Mouse (Mus musculus) forebrain, postnatal 0 days (tissue): ENCODE measurements around the gene Pik3r2. TPM values are rescaled to one million over a fixed set of nuclear protein-coding genes. Genes with fewer than 3 reads are reported as not detected.

ENCODE experiments used
- ATAC-seq: fragments of 200-750 bp; cut with Nextera tagmentation; 2 replicates; pipeline ENCODE4 v1.8.0; 2017; ENCODE audit warnings: mild to moderate bottlenecking, moderate library complexity
- DNase-seq: peaks from one replicate; pipeline ENCODE4 v3.0.0-alpha.2; 2015
- H3K27ac ChIP-seq: fragments of 300-500 bp; sonication (generic); 2 replicates; pipeline ENCODE4 v1.5.1; 2014; ENCODE audit warnings: low read depth, mild to moderate bottlenecking, antibody characterized with exemption, low read length, moderate library complexity, mixed read lengths
- H3K27me3 ChIP-seq: fragments of 300-500 bp; sonication (generic); 2 replicates; pipeline ENCODE4 v1.6.1; 2014; ENCODE audit warnings: mild to moderate bottlenecking, low read length, mixed read lengths; ENCODE audit not compliant: insufficient read depth
- H3K36me3 ChIP-seq: fragments of 300-500 bp; sonication (generic); 2 replicates; pipeline ENCODE4 v1.6.1; 2014; ENCODE audit warnings: mild to moderate bottlenecking, moderate library complexity; ENCODE audit not compliant: insufficient read depth
- H3K4me1 ChIP-seq: fragments of 300-500 bp; sonication (generic); 2 replicates; pipeline ENCODE4 v1.6.1; 2014; ENCODE audit warnings: antibody characterized with exemption; ENCODE audit not compliant: insufficient read depth
- H3K4me2 ChIP-seq: fragments of 300-500 bp; sonication (generic); 2 replicates; pipeline ENCODE4 v1.6.1; 2014; ENCODE audit warnings: low read depth, mild to moderate bottlenecking, moderate library complexity
- H3K4me3 ChIP-seq: fragments of 300-500 bp; sonication (generic); 2 replicates; pipeline ENCODE4 v1.5.1; 2014; ENCODE audit warnings: low read depth, low read length, mixed read lengths
- H3K9ac ChIP-seq: fragments of 300-500 bp; sonication (generic); 2 replicates; pipeline ENCODE4 v1.6.1; 2014; ENCODE audit warnings: mild to moderate bottlenecking
- H3K9me3 ChIP-seq: fragments of 300-500 bp; sonication (generic); 2 replicates; pipeline ENCODE4 v1.6.1; 2016; ENCODE audit warnings: low read length
- CTCF ChIP-seq: sonication (generic); IDR thresholded peaks from 2 replicates; pipeline ENCODE4 v1.5.1; 2016; ENCODE audit warnings: antibody characterized with exemption, control low read depth, low read depth
- WGBS: fragments of 180-500 bp; shearing (Covaris S2); extraction: QIAGEN DNeasy Blood & Tissue Kit; methylation state at CpG from one replicate; pipeline ENCODE4 v1.1.7; 2014; 5-methylcytosine and 5-hydroxymethylcytosine counted together
- polyA plus RNA-seq: library from polyadenylated mRNA; unstranded; fragments of >200 nt; fragmentation: Nextera tagmentation; extraction: Ambion mirVana; gene quantifications from 2 replicates; pipeline ENCODE4 v1.2.1, GENCODE M21; 2015
- total RNA-seq: library from RNA; depleted of rRNA; stranded (reverse); fragments of >200 nt; gene quantifications from 2 replicates; pipeline ENCODE4 v1.2.3, GENCODE M21; 2014

Pik3r2 gene
- total and polyA plus RNA-seq, 2 experiments from 2014 or later, result 147 to 170 TPM

DNA sequence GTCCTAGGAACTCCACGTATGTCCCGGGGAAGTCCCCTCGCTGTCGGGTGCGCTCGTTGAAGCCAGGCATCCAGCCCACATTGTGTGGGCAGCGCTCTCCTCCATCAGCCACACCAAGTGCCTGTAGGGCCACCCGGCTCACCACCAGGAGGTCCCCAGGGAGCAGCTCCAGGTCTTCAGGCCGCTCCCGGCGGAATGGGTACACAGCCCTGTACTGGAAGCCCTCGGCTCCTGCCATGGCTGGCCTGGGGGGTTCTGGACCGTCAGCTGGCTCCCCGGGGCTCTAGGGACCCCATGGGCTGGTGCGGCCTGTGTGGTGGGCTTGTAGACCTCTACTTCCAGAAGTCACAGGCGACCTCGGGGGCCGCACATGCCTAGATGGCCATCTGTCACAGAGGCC, 1.8 kb downstream of the Pik3r2 start:
- WGBS, result 95% methylated on average over 18 of the region's 18 CpGs
- Histone ChIP-seq H3K27ac (no peak overlapping the region), H3K27me3 (no peaks in the 10 kb centered on the region), H3K9me3 (no peaks in the 10 kb centered on the region), H3K9ac (peak overlapping the region; percentile 100), H3K4me1 (peaks cover 22% of the 10 kb centered on the region), H3K4me2 (0 out of 2 replicates have a peak overlapping the region, but pooled peaks have one; percentile 86), H3K36me3 (peaks cover 64% of the 10 kb centered on the region), H3K4me3 (no peak overlapping the region)
- ATAC-seq, result no peak
- DNase-seq, result no peak
- no peak for TF ChIP-seq CTCF

DNA sequence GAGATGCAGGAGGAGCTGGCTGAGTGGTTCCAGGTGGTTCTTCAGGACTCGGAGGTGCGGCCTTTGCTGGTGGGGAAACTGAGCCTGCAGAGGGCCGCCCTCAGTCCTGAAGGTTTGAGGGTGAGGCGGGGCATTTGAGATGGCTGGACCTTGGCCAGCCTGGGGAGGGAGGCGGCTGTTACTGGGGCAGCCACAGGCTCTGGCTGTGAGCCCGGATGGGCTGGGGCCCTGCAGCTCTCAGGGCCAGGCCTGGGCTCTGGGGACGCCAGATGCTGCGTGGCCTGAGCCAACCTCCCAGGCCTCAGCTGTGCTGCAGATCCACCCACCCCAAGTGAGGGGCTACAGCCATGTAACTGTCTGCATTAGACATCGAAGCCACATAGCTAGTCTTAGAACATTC, 2.7 kb downstream of the Pik3r2 start:
- Histone ChIP-seq H3K9ac (peak overlapping the region; percentile 100; the same call in 1 of the 2 replicates), H3K4me3 (no peak overlapping the region), H3K4me1 (peaks cover 22% of the 10 kb centered on the region), H3K36me3 (peaks cover 62% of the 10 kb centered on the region), H3K4me2 (0 out of 2 replicates have a peak overlapping the region, but pooled peaks have one; percentile 3), H3K9me3 (no peaks in the 10 kb centered on the region), H3K27me3 (no peaks in the 10 kb centered on the region), H3K27ac (0 out of 2 replicates have a peak overlapping the region, but pooled peaks have one; percentile 35)
- peak; percentile 71 for DNase-seq
- no peak for ATAC-seq
- WGBS, result 39% methylated on average over 9 of the region's 9 CpGs
- no peak for TF ChIP-seq CTCF

DNA sequence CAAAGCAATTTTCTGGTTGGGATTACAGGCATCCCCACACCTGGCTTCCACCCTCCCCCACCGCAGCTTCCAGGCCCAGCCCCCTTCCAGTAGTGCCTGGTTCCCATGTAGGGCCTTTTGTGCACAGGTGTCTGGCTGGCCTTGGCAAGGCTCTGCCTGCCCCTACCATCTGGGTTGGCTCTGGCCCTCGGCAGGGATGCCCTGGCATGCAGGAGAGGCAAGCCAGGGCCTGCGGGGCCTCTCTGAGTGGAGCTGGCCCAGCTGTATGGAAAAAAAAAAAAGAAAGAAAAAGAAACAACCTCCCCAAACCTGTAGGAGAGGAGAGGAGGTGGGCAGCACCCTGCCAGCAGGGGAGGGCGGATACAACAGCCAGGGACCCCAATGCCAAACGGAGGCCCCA, 3.1 kb downstream of the Pik3r2 start:
- Histone ChIP-seq H3K4me3 (no peak overlapping the region), H3K36me3 (peaks cover 62% of the 10 kb centered on the region), H3K4me2 (0 out of 2 replicates have a peak overlapping the region, but pooled peaks have one; percentile 3), H3K4me1 (peaks cover 22% of the 10 kb centered on the region), H3K9me3 (no peaks in the 10 kb centered on the region), H3K27me3 (no peaks in the 10 kb centered on the region), H3K9ac (peak overlapping the region; percentile 100), H3K27ac (no peak overlapping the region)
- no peak for TF ChIP-seq CTCF
- DNase-seq, result no peak
- ATAC-seq, result no peak
- 59% methylated on average over 5 of the region's 5 CpGs for WGBS

DNA sequence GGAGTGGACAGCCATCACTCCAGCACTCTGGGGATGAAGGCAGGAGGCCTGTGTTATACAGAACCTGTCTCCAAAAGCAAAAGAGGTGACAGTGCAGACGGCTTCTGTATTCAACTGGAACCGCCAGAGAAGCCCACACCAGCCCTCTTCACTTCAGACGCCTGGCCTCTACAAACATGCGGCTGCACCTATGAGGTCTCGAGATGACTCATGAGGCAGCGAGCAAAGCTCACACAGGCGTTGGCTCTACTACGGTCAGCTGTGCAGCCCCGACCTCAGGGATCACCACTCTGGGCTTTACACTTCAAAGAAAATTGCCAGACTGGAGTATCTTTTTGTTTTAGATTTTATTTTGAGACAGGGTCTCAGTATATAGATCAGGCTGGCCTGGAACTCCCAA, 3.6 kb downstream of the Pik3r2 start:
- DNase-seq (no peak), ATAC-seq (no peak)
- Histone ChIP-seq H3K27me3 (no peaks in the 10 kb centered on the region), H3K4me1 (peaks cover 20% of the 10 kb centered on the region), H3K4me2 (no peak overlapping the region), H3K4me3 (no peak overlapping the region), H3K9me3 (no peaks in the 10 kb centered on the region), H3K36me3 (peaks cover 62% of the 10 kb centered on the region), H3K9ac (peak overlapping the region; percentile 100; the same call in 1 of the 2 replicates), H3K27ac (no peak overlapping the region)
- 87% methylated on average over 9 of the region's 9 CpGs for WGBS
- TF ChIP-seq CTCF, result no peak

DNA sequence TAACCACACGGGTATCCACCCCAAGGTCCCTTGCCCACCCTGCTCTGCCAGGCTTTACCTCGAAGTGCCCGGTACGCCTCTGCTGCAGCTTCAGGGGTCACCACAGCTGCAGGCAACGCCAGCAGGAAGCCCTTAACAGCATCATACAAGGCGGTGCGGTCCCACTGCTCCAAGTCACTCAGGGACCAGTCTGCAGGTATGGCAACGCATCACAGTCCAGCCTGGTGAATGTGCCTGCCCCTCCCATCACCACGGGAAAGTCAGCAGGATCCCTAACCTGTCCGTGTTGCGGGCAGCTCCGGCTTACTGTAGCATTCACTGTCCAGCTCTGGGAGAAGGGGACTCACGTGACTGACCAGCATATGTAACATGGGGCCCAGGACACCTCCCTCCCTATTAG, 4.4 kb downstream of the Pik3r2 start:
- H3K36me3 ChIP-seq, result peaks cover 70% of the 10 kb centered on the region
- H3K27ac ChIP-seq, result no peak overlapping the region
- no peaks in the 10 kb centered on the region for H3K27me3 ChIP-seq
- no peak overlapping the region for H3K4me2 ChIP-seq
- no peak for TF ChIP-seq CTCF
- ATAC-seq (no peak), DNase-seq (no peak)
- H3K9me3 ChIP-seq, result no peaks in the 10 kb centered on the region
- H3K9ac ChIP-seq, result no peak overlapping the region
- H3K4me3 ChIP-seq, result no peak overlapping the region
- 93% methylated on average over 13 of the region's 13 CpGs for WGBS
- peaks cover 16% of the 10 kb centered on the region; the same call in 1 of the 2 replicates for H3K4me1 ChIP-seq

DNA sequence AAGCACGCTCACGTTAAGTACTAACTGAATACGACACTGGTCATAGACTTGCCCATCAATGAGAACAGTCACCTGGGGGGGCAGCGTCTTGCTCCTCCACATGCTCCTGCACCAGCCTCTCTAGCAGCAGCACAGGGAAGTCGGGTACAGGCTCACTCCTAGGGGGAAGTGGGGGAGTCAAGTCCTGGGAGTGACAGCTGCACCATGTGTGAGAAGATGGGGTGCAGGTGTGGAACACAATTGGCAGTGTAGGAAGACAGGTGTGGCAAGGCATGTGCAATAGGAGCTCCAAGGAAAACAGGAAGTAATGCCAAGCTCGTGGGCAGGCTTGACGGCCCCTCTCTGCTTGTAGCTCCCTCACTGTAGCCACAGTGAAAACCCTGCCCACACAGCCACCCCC, 5.3 kb downstream of the Pik3r2 start:
- no peak for ATAC-seq
- Histone ChIP-seq H3K36me3 (peaks cover 71% of the 10 kb centered on the region), H3K4me3 (no peak overlapping the region), H3K27ac (no peak overlapping the region), H3K9ac (no peak overlapping the region), H3K4me2 (no peak overlapping the region), H3K9me3 (no peaks in the 10 kb centered on the region), H3K27me3 (no peaks in the 10 kb centered on the region), H3K4me1 (peaks cover 20% of the 10 kb centered on the region; the same call in 1 of the 2 replicates)
- TF ChIP-seq CTCF, result no peak
- no peak for DNase-seq
- 89% methylated on average over 7 of the region's 7 CpGs for WGBS

DNA sequence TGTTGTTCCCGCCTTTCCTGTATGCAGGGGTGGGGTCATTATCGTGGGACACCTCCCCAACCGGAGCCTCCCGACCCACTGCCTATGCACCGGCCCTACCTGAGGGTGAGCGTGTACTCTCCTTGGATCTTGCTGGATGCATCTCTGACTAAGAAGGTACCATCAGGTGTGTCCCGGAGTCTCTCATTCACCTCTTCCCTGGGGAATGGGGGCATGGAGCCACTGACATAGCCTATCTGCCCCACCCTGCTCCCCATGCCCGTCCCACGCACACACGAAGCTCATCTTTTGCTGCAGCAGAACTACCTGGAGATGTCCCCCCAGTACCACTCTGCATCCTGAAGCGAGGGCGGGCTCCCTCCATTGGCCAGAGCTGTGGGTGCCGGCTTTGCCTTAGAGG, 5.8 kb downstream of the Pik3r2 start:
- Histone ChIP-seq H3K9ac (no peak overlapping the region), H3K27ac (no peak overlapping the region), H3K4me2 (no peak overlapping the region), H3K36me3 (peaks cover 71% of the 10 kb centered on the region), H3K4me1 (peaks cover 19% of the 10 kb centered on the region; the same call in 1 of the 2 replicates), H3K27me3 (no peaks in the 10 kb centered on the region; the same call in 1 of the 2 replicates), H3K4me3 (no peak overlapping the region), H3K9me3 (no peaks in the 10 kb centered on the region)
- 94% methylated on average over 13 of the region's 13 CpGs for WGBS
- no peak for TF ChIP-seq CTCF
- no peak for ATAC-seq
- no peak for DNase-seq
